Mouse (Mus musculus) lung, postnatal 25 days (tissue): ENCODE results near the gene Nck2.

ENCODE experiments used
- DNase-seq: peaks from one replicate; pipeline ENCODE4 v3.0.0; 2022; ENCODE audit warnings: low spot score

Nck2 gene

DNA sequence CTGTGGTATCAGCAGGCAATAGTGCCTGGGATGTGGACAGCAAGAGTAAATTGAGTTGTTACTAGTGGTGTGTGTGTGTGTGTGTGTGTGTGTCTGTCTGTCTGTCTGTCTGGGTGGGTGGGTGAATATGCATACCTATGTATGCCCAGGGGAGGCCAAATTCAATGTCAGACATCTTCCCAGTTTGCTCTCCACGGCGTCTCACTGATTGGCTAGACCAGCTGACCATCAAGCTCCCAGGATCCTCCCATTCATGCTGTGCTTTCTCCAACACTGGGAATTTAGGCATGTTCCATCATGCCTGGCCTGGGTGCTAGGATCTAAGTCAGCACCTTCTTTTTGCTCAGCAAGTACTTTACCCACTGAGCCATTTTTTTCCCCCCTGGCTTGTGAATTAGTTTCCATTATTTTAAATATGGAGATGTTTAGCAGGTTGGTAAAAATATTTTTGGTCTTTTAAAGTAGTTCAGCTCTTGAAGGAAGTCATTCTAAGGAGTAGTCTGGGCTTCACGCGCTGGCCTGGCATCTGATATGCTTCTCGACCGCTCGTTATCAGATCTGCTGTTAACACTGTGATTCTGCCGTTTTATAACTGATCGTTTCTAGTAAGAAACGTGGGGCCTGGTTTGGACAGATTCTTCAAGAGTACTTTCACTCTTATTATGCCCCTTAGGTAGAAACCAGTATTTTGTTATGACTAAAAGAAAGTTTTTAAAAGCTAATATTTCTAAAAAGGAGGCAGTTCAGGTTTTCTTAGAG, 26.2 kb downstream of the Nck2 start:
- DNase-seq: no peak

- DNase-seq: no peak
These were observed 27.0 kb downstream of the Nck2 start for GRCm38 (mm10) chr1:43471180-43472045.

GRCm38 (mm10) chr1:43472046-43472649, 27.8 kb downstream of the Nck2 start:
- DNase-seq: peak; percentile 55

GRCm38 (mm10) chr1:43473734-43474534, 29.6 kb downstream of the Nck2 start:
- DNase-seq: no peak

GRCm38 (mm10) chr1:43474535-43475409, 30.4 kb downstream of the Nck2 start:
- DNase-seq: peak; percentile 55

- DNase-seq: no peak
These were observed 33.6 kb downstream of the Nck2 start for GRCm38 (mm10) chr1:43477954-43478353.

DNA sequence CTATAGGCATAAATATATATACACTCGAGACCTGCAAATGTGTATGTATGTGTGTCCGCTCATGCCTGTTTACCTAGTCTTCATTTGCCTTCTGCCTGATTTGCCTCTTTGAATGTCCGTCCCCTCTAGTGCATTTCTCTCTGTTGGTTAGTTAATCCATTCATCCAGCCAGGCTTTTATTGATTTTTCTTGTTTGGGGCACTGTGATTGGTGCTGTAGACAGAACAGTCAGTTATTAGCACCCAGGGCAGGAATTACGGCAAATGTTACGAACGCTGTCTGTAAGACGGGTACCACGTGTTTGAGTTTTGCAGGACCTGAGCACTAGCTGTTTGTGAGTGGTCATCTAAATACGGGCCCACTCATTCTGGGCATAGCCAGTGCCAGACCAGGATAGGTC, 40.8 kb downstream of the Nck2 start:
- no peak for DNase-seq

- DNase-seq: no peak
These were observed 42.1 kb downstream of the Nck2 start for GRCm38 (mm10) chr1:43486500-43486899.

GRCm38 (mm10) chr1:43486956-43487722, 42.8 kb downstream of the Nck2 start:
- no peak for DNase-seq

GRCm38 (mm10) chr1:43489311-43489710, 44.9 kb downstream of the Nck2 start:
- no peak for DNase-seq

GRCm38 (mm10) chr1:43491506-43492269, 47.3 kb downstream of the Nck2 start:
- no peak for DNase-seq

GRCm38 (mm10) chr1:43492803-43493437, 48.5 kb downstream of the Nck2 start:
- no peak for DNase-seq

- DNase-seq: no peak
These were observed 51.7 kb downstream of the Nck2 start for GRCm38 (mm10) chr1:43496051-43496450.

- no peak for DNase-seq
These were observed 52.6 kb downstream of the Nck2 start for GRCm38 (mm10) chr1:43496993-43497392.

- DNase-seq: no peak
These were observed 53.6 kb downstream of the Nck2 start for GRCm38 (mm10) chr1:43497951-43498350.

- no peak for DNase-seq
These were observed 55.7 kb downstream of the Nck2 start for GRCm38 (mm10) chr1:43500121-43500520.

GRCm38 (mm10) chr1:43501143-43501919, 57.0 kb downstream of the Nck2 start:
- DNase-seq: no peak
